Mouse (Mus musculus) CH12.LX (cell line): ENCODE data around the gene Vps37b. TPM values are rescaled to one million over a fixed set of nuclear protein-coding genes. Genes with fewer than 3 reads are reported as not detected.

ENCODE experiments used
- DNase-seq: peaks from one replicate; pipeline ENCODE4 v3.0.0-alpha.2; 2013; ENCODE audit errors: extremely low read depth
- H3K27ac ChIP-seq: 2 replicates; pipeline ENCODE4 v1.5.1; 2012; ENCODE audit warnings: low read depth, mild to moderate bottlenecking, control low read depth, moderate library complexity; ENCODE audit not compliant: insufficient read depth
- H3K27me3 ChIP-seq: replicated peaks from 2 replicates; pipeline ENCODE3; 2012; ENCODE audit warnings: inconsistent platforms
- H3K36me3 ChIP-seq, 2 experiments: replicated peaks in 1 of 2; 2 replicates each; pipeline versions ENCODE3 to v1.6.1; 2012; ENCODE audit warnings: inconsistent platforms in 1 of 2, low read length in 1 of 2, mild to moderate bottlenecking in 1 of 2, mixed read lengths in 1 of 2, moderate library complexity in 1 of 2; ENCODE audit not compliant: control insufficient read depth in 1 of 2, insufficient read depth in 1 of 2
- H3K4me1 ChIP-seq, 2 experiments: 2 replicates each; pipeline ENCODE4 v1.6.1; 2012; ENCODE audit warnings: inconsistent platforms in 1 of 2, moderate library complexity in 1 of 2; ENCODE audit not compliant: insufficient read depth in 2 of 2, control insufficient read depth in 1 of 2
- H3K4me2 ChIP-seq: 2 replicates; pipeline ENCODE4 v1.6.1; 2012; ENCODE audit warnings: low read depth, mild to moderate bottlenecking, control low read depth; ENCODE audit not compliant: poor library complexity, insufficient read depth, severe bottlenecking
- H3K4me3 ChIP-seq, 3 experiments: fragments of 150-350 bp in 1 of 3; sonication (generic) in 1 of 3; replicated peaks in 1 of 3; 2 replicates each; pipeline versions ENCODE3 to v1.5.1; 2011 to 2012; ENCODE audit warnings: low read depth in 2 of 3, low read length in 2 of 3, mild to moderate bottlenecking in 2 of 3, moderate library complexity in 2 of 3, control low read depth in 1 of 3, improper control_type of control experiment in 1 of 3, inconsistent platforms in 1 of 3, mixed read lengths in 1 of 3; ENCODE audit not compliant: poor library complexity in 1 of 3
- H3K79me2 ChIP-seq: replicated peaks from 2 replicates; pipeline ENCODE4 v1.6.1; 2012; ENCODE audit warnings: mild to moderate bottlenecking, moderate library complexity; ENCODE audit not compliant: control insufficient read depth, poor library complexity, insufficient read depth, severe bottlenecking; ENCODE audit errors: extremely low read depth
- H3K9ac ChIP-seq: 2 replicates; pipeline ENCODE4 v1.6.1; 2012; ENCODE audit warnings: low read depth, mild to moderate bottlenecking, control low read depth, moderate library complexity; ENCODE audit not compliant: insufficient read depth
- H3K9me3 ChIP-seq: replicated peaks from 2 replicates; pipeline ENCODE3; 2012; ENCODE audit warnings: low read length, inconsistent platforms, mixed read lengths
- BHLHE40 ChIP-seq: IDR thresholded peaks from 2 replicates; pipeline ENCODE4 v1.6.1; 2011; ENCODE audit warnings: mild to moderate bottlenecking, low read depth, low read length, improper control_type of control experiment
- CHD1 ChIP-seq: IDR thresholded peaks from 2 replicates; pipeline ENCODE4 v1.6.1; 2012; ENCODE audit warnings: low read depth, low read length, improper control_type of control experiment, inconsistent platforms
- CHD2 ChIP-seq: IDR thresholded peaks from 2 replicates; pipeline ENCODE4 v1.6.1; 2011; ENCODE audit warnings: low read length, improper control_type of control experiment
- CTCF ChIP-seq, 2 experiments: IDR thresholded peaks in 1 of 2; conservative IDR thresholded peaks in 1 of 2; 2 replicates each; pipeline ENCODE4 v1.5.1; 2011 to 2012; ENCODE audit warnings: low read depth in 2 of 2, low read length in 2 of 2, improper control_type of control experiment in 1 of 2, inconsistent platforms in 1 of 2, mild to moderate bottlenecking in 1 of 2, moderate library complexity in 1 of 2
- ELF1 ChIP-seq: IDR thresholded peaks from 2 replicates; pipeline ENCODE4 v1.6.1; 2014; ENCODE audit warnings: low read depth, mild to moderate bottlenecking, inconsistent platforms, low read length, improper control_type of control experiment
- EP300 ChIP-seq: IDR thresholded peaks from 2 replicates; pipeline ENCODE4 v1.6.1; 2011; ENCODE audit warnings: low read length, improper control_type of control experiment
- KAT2A ChIP-seq: IDR thresholded peaks from 2 replicates; pipeline ENCODE4 v1.6.1; 2012; ENCODE audit warnings: low read length, improper control_type of control experiment, inconsistent platforms; ENCODE audit not compliant: insufficient replicate concordance
- MXI1 ChIP-seq: IDR thresholded peaks from 2 replicates; pipeline ENCODE4 v1.6.1; 2011; ENCODE audit warnings: mild to moderate bottlenecking, low read depth, low read length, improper control_type of control experiment
- NELFE ChIP-seq: IDR thresholded peaks from 2 replicates; pipeline ENCODE4 v1.6.1; 2011; ENCODE audit warnings: low read depth, low read length, improper control_type of control experiment
- NRF1 ChIP-seq: IDR thresholded peaks from 2 replicates; pipeline ENCODE4 v1.6.1; 2014; ENCODE audit warnings: low read depth, mild to moderate bottlenecking, inconsistent platforms, low read length, improper control_type of control experiment, moderate library complexity
- PAX5 ChIP-seq: IDR thresholded peaks from 2 replicates; pipeline ENCODE4 v1.6.1; 2012; ENCODE audit warnings: low read length, inconsistent platforms, mixed read lengths
- RCOR1 ChIP-seq: conservative IDR thresholded peaks from 2 replicates; pipeline ENCODE4 v1.6.1; 2012; ENCODE audit warnings: low read depth, mild to moderate bottlenecking, inconsistent platforms, low read length, improper control_type of control experiment
- TBP ChIP-seq: conservative IDR thresholded peaks from 2 replicates; pipeline ENCODE4 v1.6.1; 2011; ENCODE audit warnings: low read depth, low read length, improper control_type of control experiment
- TCF12 ChIP-seq: IDR thresholded peaks from 2 replicates; pipeline ENCODE4 v1.6.1; 2014; ENCODE audit warnings: low read depth, mild to moderate bottlenecking, inconsistent platforms, low read length, improper control_type of control experiment
- UBTF ChIP-seq: IDR thresholded peaks from 2 replicates; pipeline ENCODE4 v1.6.1; 2012; ENCODE audit warnings: low read depth, mild to moderate bottlenecking, inconsistent platforms, low read length, improper control_type of control experiment, moderate library complexity
- USF1 ChIP-seq: IDR thresholded peaks from 2 replicates; pipeline ENCODE4 v1.6.1; 2014; ENCODE audit warnings: low read depth, mild to moderate bottlenecking, inconsistent platforms, low read length, improper control_type of control experiment
- USF2 ChIP-seq: conservative IDR thresholded peaks from 2 replicates; pipeline ENCODE4 v1.6.1; 2011; ENCODE audit warnings: low read depth, low read length, improper control_type of control experiment
- ZNF384 ChIP-seq: IDR thresholded peaks from 2 replicates; pipeline ENCODE4 v1.6.1; 2012; ENCODE audit warnings: low read depth, low read length, improper control_type of control experiment, inconsistent platforms
- dilution Hi-C: fragments of 300-500 bp; cut with MboI; formaldehyde crosslinking; loops from 2 replicates; pipeline ENCODE4 v1.14.3; 2020; ENCODE audit warnings: low sequenced_read_pairs; ENCODE audit not compliant: extremely low pct_unique_long_range_greater_than_20kb, extremely low pct_ligation_motif_present
- in situ Hi-C: fragments of 300-500 bp; cut with MboI; formaldehyde crosslinking; loops from 3 replicates; pipeline ENCODE4 v1.14.3; 2019; ENCODE audit warnings: low sequenced_read_pairs, low pct_ligation_motif_present, low pct_unique_long_range_greater_than_20kb, mixed read lengths
- polyA plus RNA-seq: library from polyadenylated mRNA; unstranded; fragments of >175 nt; gene quantifications from 2 replicates; pipeline ENCODE4 v1.2.1, GENCODE M21; 2012; ENCODE audit warnings: low read depth; ENCODE audit not compliant: insufficient read length
- total RNA-seq, 2 experiments: library from RNA; depleted of rRNA; stranded (reverse); fragments of 300-350 nt in 1 of 2; fragments of >200 nt in 1 of 2; gene quantifications; 2 replicates each; pipeline ENCODE4 v1.2.3; 2012 to 2014

Vps37b gene
- total and polyA plus RNA-seq, 3 experiments, result 8.7 to 23.5 (median 10.2) TPM

- peaks cover 0 to 19% of the 10 kb centered on the region in 2 experiments for H3K36me3 ChIP-seq
- peaks cover 52 to 83% of the 10 kb centered on the region in 2 experiments for H3K4me1 ChIP-seq
- H3K9me3 ChIP-seq, result no peaks in the 10 kb centered on the region
- H3K4me3 ChIP-seq, result no peak overlapping the region
- peak overlapping the region; percentile 95 for H3K4me2 ChIP-seq
- H3K27ac ChIP-seq, result peak overlapping the region; percentile 48
- TF ChIP-seq CHD1 (no peak), RCOR1 (no peak), EP300 (no peak), ELF1 (no peak), NELFE (no peak), UBTF (peak; percentile 51; the same call in 1 of the 2 replicates), BHLHE40 (0 out of 2 replicates have a peak, but pooled peaks have one; percentile 24), MXI1 (0 out of 2 replicates have a peak, but pooled peaks have one; percentile 34), KAT2A (no peak), TCF12 (no peak)
- in situ Hi-C loops, result no loop called here
- H3K79me2 ChIP-seq, result peaks cover 78% of the 10 kb centered on the region
- dilution Hi-C loops, result no loop called here
- peak overlapping the region; percentile 33; the same call in 1 of the 2 replicates for H3K9ac ChIP-seq
- no peaks in the 10 kb centered on the region for H3K27me3 ChIP-seq
- no peak for DNase-seq
Observed at GRCm38 (mm10) chr5:123978131-123978530, 53.9 kb downstream of the Vps37b start.

- Histone ChIP-seq H3K9me3 (no peaks in the 10 kb centered on the region), H3K79me2 (peaks cover 69% of the 10 kb centered on the region), H3K4me1 (peaks cover 45 to 80% of the 10 kb centered on the region in 2 experiments), H3K4me2 (peak overlapping the region; percentile 95), H3K27ac (peak overlapping the region; percentile 82; the same call in 1 of the 2 replicates), H3K9ac (peak overlapping the region; percentile 33; the same call in 1 of the 2 replicates), H3K27me3 (no peaks in the 10 kb centered on the region), H3K36me3 (peaks cover 0 to 19% of the 10 kb centered on the region in 2 experiments), H3K4me3 (no peak overlapping the region)
- in situ Hi-C loops (no loop called here), dilution Hi-C loops (no loop called here)
- no peak for TF ChIP-seq MXI1
- no peak for TF ChIP-seq ZNF384
- no peak for TF ChIP-seq USF1
- TF ChIP-seq TBP, result no peak
- TF ChIP-seq CHD2, result no peak
- no peak for TF ChIP-seq CTCF (conservative IDR thresholded peaks at IDR 0.05 in 1 of 2, IDR thresholded peaks at IDR 0.05 in 1 of 2; ENCODE audit: low read depth in 2 of 2, low read length in 2 of 2)
- no peak for TF ChIP-seq PAX5
- TF ChIP-seq RCOR1, result no peak
- TF ChIP-seq NRF1, result no peak
- TF ChIP-seq USF2, result no peak
- DNase-seq, result no peak
Observed at GRCm38 (mm10) chr5:123977231-123977630, 54.8 kb downstream of the Vps37b start.
